Mouse (Mus musculus) liver, embryonic 11.5 days (tissue): Measurements from ENCODE around the gene 1810043G02Rik. TPM values are rescaled to one million over a fixed set of nuclear protein-coding genes. Genes with fewer than 3 reads are reported as not detected.

ENCODE experiments used
- ATAC-seq: fragments of 200-750 bp; cut with Nextera tagmentation; replicated peaks from 2 replicates; pipeline ENCODE4 v1.8.0; 2017; ENCODE audit warnings: moderate number of reproducible peaks, mild to moderate bottlenecking, moderate TSS enrichment, moderate library complexity; ENCODE audit not compliant: low FRiP score
- DNase-seq: peaks from one replicate; pipeline ENCODE4 v3.0.0-alpha.2; 2017; ENCODE audit warnings: low spot score
- H3K27ac ChIP-seq: fragments of 300-500 bp; sonication (generic); 2 replicates; pipeline ENCODE4 v1.5.1; 2014; ENCODE audit warnings: mild to moderate bottlenecking, low read depth, low read length, control low read depth
- H3K27me3 ChIP-seq: fragments of 300-500 bp; sonication (generic); replicated peaks from 2 replicates; pipeline ENCODE4 v1.6.1; 2014; ENCODE audit warnings: low read length, mixed read lengths; ENCODE audit not compliant: control insufficient read depth, insufficient read depth
- H3K36me3 ChIP-seq: fragments of 300-500 bp; sonication (generic); 2 replicates; pipeline ENCODE4 v1.6.1; 2014; ENCODE audit warnings: mild to moderate bottlenecking, low read length, moderate library complexity, mixed read lengths; ENCODE audit not compliant: control insufficient read depth, insufficient read depth
- H3K4me1 ChIP-seq: fragments of 300-500 bp; sonication (generic); replicated peaks from 2 replicates; pipeline ENCODE4 v1.6.1; 2014; ENCODE audit warnings: low read length, mixed read lengths; ENCODE audit not compliant: control insufficient read depth, insufficient read depth
- H3K4me2 ChIP-seq: fragments of 300-500 bp; sonication (generic); 2 replicates; pipeline ENCODE4 v1.6.1; 2014; ENCODE audit warnings: mild to moderate bottlenecking, control low read depth, moderate library complexity
- H3K4me3 ChIP-seq: fragments of 300-500 bp; sonication (generic); 2 replicates; pipeline ENCODE4 v1.5.1; 2014; ENCODE audit warnings: low read depth, low read length, control low read depth
- H3K9ac ChIP-seq: fragments of 300-500 bp; sonication (generic); 2 replicates; pipeline ENCODE4 v1.6.1; 2014; ENCODE audit warnings: low read depth, low read length, control low read depth
- H3K9me3 ChIP-seq: fragments of 300-500 bp; sonication (generic); 2 replicates; pipeline ENCODE4 v1.6.1; 2016; ENCODE audit warnings: low read length, inconsistent platforms, mixed read lengths; ENCODE audit not compliant: control insufficient read depth
- WGBS: fragments of 180-500 bp; shearing (Covaris S2); extraction: QIAGEN DNeasy Blood & Tissue Kit; methylation state at CpG from one replicate; pipeline ENCODE4 v1.1.7; 2014; 5-methylcytosine and 5-hydroxymethylcytosine counted together
- polyA plus RNA-seq: library from polyadenylated mRNA; unstranded; fragments of >200 nt; fragmentation: Nextera tagmentation; extraction: Ambion mirVana; gene quantifications from 2 replicates; pipeline ENCODE4 v1.2.1, GENCODE M21; 2014

1810043G02Rik gene
- polyA plus RNA-seq, 1 experiment from 2014 or later = 12.8 TPM

DNA sequence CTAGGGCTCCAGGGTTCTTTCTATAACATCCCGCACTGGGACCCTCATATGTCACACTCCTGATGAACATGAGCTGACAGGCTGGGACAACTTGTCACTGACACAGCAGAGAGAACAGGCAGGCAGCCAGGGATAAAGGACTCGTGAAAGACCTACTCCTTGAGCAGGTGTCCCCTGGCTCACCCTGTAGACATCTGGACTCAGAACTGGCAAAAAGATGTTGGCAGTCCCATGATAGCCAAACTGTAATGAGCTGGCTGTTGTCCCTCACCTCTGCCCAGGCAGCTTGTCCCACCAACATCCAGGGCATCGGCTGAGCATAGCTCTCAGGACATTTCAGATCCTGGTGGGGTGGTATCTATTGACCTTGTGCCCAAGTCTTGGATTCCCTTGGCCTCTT is 17.3 kb downstream of the 1810043G02Rik start:
- H3K4me2 ChIP-seq = no peak overlapping the region
- H3K9ac ChIP-seq = no peak overlapping the region
- 93% methylated on average over 3 of the region's 3 CpGs for WGBS
- peaks cover 86% of the 10 kb centered on the region for H3K36me3 ChIP-seq
- H3K4me3 ChIP-seq = no peak overlapping the region
- H3K27me3 ChIP-seq = no peaks in the 10 kb centered on the region
- no peaks in the 10 kb centered on the region for H3K9me3 ChIP-seq
- DNase-seq = no peak
- no peak for ATAC-seq
- no peaks in the 10 kb centered on the region for H3K4me1 ChIP-seq
- H3K27ac ChIP-seq = no peak overlapping the region

DNA sequence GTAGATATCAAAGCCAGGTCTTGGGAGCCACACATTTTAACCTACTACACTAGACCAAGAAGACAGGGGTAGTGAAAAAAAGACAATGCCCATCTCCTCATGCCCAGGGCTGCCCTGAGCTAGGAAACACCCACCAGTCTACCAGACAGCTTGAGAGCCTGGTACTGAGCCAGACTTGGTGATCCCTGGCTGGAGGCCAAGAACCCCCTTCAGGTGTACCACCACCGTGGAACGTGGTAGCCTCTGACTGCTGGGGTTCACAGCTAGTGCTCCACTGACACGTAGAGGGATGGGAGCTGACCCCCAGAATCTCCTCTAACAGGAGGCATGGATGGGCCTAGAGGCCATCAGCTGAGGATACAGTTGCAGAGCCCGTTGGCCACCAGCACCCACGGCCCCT is 21.9 kb downstream of the 1810043G02Rik start:
- Histone ChIP-seq H3K9ac (no peak overlapping the region), H3K4me2 (no peak overlapping the region), H3K27ac (no peak overlapping the region), H3K4me3 (no peak overlapping the region), H3K9me3 (no peaks in the 10 kb centered on the region), H3K36me3 (peaks cover 77% of the 10 kb centered on the region), H3K4me1 (peaks cover 10% of the 10 kb centered on the region), H3K27me3 (no peaks in the 10 kb centered on the region)
- no peak for ATAC-seq
- 95% methylated on average over 5 of the region's 5 CpGs for WGBS
- DNase-seq = no peak

DNA sequence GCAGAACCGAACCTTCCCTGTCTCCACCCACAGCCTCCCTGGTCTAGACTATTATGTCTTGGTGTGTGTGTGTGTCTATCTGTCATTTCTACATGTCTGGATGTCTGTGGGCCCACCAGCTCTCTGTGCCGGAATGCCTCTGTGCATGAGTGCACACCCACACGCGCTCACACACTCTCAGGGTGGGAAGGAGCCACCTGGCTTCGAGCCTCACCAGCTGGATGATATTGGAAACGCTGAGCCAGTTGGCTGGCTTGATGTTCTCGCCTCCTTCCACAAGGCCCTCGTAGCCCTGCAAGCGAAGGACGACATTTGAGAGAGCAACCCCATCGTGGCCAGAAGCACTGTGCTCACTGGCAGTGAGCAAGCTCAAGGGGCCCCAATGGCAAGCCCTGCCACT is 23.5 kb downstream of the 1810043G02Rik start:
- DNase-seq (no peak), ATAC-seq (no peak)
- no peak overlapping the region for H3K4me2 ChIP-seq
- H3K36me3 ChIP-seq = peaks cover 64% of the 10 kb centered on the region
- H3K4me1 ChIP-seq = peaks cover 26% of the 10 kb centered on the region
- H3K4me3 ChIP-seq = no peak overlapping the region
- no peak overlapping the region for H3K27ac ChIP-seq
- WGBS = 90% methylated on average over 11 of the region's 11 CpGs
- no peaks in the 10 kb centered on the region for H3K27me3 ChIP-seq
- no peak overlapping the region for H3K9ac ChIP-seq
- H3K9me3 ChIP-seq = no peaks in the 10 kb centered on the region

DNA sequence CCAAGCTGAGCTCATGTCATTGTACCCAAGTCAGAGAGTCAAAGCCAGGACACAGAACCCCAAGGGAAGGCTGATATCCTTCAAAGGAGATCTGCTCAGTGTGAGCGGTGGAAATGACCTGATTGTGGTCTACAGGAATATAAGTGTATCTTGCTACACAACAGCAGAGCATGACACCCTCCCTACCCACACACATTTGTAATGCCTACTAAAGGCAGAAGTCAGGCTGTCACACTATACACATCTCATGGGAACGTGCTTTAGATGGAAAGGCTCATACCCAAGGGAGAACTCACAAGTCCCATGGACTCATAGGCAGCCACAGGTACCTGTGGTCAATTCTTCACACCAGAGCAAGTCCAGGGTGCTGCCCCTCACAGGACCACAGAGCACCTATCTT is 24.0 kb downstream of the 1810043G02Rik start:
- Histone ChIP-seq H3K36me3 (peaks cover 59% of the 10 kb centered on the region), H3K9ac (no peak overlapping the region), H3K27me3 (no peaks in the 10 kb centered on the region), H3K4me1 (peaks cover 31% of the 10 kb centered on the region), H3K9me3 (no peaks in the 10 kb centered on the region), H3K4me3 (no peak overlapping the region), H3K4me2 (no peak overlapping the region), H3K27ac (no peak overlapping the region)
- ATAC-seq = no peak
- DNase-seq = no peak
- WGBS = 87% methylated on average over 2 of the region's 2 CpGs

DNA sequence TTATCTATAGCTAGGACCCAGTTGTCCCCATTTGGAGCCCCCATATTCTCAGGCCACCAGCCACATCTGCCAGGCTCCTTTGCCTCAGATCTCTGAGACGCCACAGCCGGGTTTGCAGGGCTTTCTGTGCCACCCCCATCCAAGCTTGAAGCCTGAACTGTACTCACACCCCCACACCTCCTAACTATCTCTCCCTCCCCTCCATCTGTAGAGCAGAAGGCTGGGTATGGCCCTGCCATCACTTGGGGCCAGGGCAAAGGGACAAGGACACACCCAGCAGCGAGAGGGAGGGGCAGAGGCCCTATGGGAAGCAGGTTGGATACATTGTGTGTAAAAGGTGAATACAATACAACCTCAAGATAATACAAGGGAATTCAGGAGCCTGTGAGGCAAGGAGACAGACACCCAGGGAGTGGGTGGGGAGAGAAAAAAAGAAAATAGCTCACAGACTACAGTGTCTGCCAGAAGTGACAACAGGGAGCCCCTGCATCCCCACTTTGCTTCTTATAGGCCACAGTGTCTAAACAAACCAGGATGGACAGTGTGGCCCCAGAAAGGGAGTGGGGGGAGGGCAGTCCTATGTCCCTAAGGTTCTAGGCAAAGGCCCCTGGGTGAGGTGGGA is 26.3 kb downstream of the 1810043G02Rik start:
- no peaks in the 10 kb centered on the region for H3K27me3 ChIP-seq
- peak overlapping the region; percentile 48; the same call in 1 of the 2 replicates for H3K9ac ChIP-seq
- ATAC-seq (peak; percentile 65), DNase-seq (no peak)
- WGBS = 73% methylated on average over 3 of the region's 3 CpGs
- H3K4me2 ChIP-seq = peak overlapping the region; percentile 98
- peak overlapping the region; percentile 5 for H3K4me3 ChIP-seq
- peak overlapping the region; percentile 69 for H3K27ac ChIP-seq
- H3K9me3 ChIP-seq = no peaks in the 10 kb centered on the region
- peaks cover 39% of the 10 kb centered on the region for H3K36me3 ChIP-seq
- H3K4me1 ChIP-seq = peaks cover 45% of the 10 kb centered on the region

DNA sequence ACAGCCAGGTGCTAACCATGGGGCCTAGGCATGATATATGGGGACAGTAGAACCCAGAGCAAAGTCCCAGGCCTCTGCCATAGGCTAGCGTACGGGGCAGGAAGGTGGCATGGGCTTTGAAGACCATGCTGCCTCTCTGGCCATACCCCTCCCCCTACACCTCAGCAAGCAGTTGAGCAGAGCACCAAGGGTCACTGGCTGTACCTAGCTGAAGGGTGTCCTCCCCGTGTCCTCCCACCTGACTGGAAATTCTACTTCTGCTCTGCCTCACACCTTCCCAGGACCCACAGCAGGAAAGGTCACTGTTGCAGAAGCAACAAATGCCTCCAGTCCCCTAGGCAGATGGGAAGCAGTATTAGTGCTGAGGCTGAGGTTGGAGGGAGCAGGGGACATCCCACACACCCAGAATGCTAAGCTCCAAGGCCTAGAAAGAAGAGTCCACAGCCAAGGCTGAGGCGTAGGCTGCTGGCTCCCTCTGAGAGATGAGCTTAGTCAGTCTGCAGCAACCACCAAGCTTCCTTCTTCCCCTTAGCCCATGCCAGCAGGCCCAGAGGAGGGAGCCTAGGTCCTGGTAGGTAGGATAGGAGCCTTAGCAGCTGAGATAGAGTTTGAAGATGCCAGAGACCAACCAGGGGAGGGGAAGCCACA is 27.6 kb downstream of the 1810043G02Rik start:
- 88% methylated on average over 4 of the region's 4 CpGs for WGBS
- H3K9me3 ChIP-seq = no peaks in the 10 kb centered on the region
- no peaks in the 10 kb centered on the region for H3K27me3 ChIP-seq
- DNase-seq = no peak
- peaks cover 50% of the 10 kb centered on the region for H3K4me1 ChIP-seq
- H3K36me3 ChIP-seq = peaks cover 27% of the 10 kb centered on the region
- 0 out of 2 replicates have a peak overlapping the region, but pooled peaks have one; percentile 3 for H3K27ac ChIP-seq
- H3K4me3 ChIP-seq = no peak overlapping the region
- H3K9ac ChIP-seq = peak overlapping the region; percentile 44
- peak overlapping the region; percentile 98 for H3K4me2 ChIP-seq
- ATAC-seq = no peak

DNA sequence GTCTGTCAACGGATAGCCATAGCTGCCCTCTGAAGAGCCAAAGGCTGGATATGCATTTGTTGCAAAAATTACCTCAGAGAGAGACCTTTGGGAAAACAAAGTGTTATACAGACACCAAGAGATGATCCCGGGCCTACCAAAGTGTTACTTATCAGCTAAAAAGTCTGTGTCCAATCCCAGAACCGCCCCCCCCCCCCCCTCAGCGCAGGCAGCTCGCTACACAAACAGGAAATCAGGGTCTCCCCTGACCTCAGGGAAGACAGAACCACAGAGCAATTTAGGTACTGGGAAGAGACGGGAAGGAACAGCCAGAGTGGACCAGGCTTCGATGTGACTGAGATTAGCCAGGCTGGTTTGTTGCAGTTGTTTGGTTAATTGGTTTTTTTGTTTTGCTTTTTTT is 28.9 kb downstream of the 1810043G02Rik start:
- peak overlapping the region; percentile 87 for H3K4me3 ChIP-seq
- ATAC-seq (no peak), DNase-seq (no peak)
- no peaks in the 10 kb centered on the region for H3K27me3 ChIP-seq
- H3K36me3 ChIP-seq = peaks cover 14% of the 10 kb centered on the region
- peak overlapping the region; percentile 98 for H3K4me2 ChIP-seq
- peaks cover 50% of the 10 kb centered on the region for H3K4me1 ChIP-seq
- WGBS = 18% methylated on average over 7 of the region's 7 CpGs
- peak overlapping the region; percentile 98 for H3K9ac ChIP-seq
- peak overlapping the region; percentile 100; the same call in 1 of the 2 replicates for H3K27ac ChIP-seq
- H3K9me3 ChIP-seq = no peaks in the 10 kb centered on the region

DNA sequence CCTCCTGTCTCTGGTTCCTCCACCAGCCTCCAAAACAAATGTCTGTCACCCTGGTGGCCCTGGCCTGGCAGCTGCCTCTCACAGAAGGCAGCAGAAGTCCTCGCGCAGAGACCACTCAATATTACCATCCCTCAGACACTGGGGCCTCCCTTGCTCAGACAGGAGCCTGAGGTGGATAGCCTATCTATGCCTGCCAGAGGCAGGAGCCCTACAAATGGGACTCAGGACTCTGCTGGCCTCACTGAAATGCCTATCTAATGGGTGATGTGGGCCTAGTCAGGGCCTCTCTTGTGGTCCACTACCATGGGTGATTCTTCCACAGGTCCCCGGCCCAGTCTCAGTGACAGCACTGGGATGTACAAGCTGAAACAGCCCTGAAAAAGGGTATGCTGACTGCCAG is 29.8 kb downstream of the 1810043G02Rik start:
- 46% methylated on average over 3 of the region's 3 CpGs for WGBS
- peaks cover 50% of the 10 kb centered on the region for H3K4me1 ChIP-seq

More for the DNA sequence above, 29.8 kb downstream of the 1810043G02Rik start:
- Histone ChIP-seq H3K4me3 (peak overlapping the region; percentile 87), H3K36me3 (peaks cover 8% of the 10 kb centered on the region; the same call in 1 of the 2 replicates), H3K4me2 (peak overlapping the region; percentile 98), H3K9ac (peak overlapping the region; percentile 98), H3K27me3 (no peaks in the 10 kb centered on the region), H3K9me3 (no peaks in the 10 kb centered on the region), H3K27ac (peak overlapping the region; percentile 100)
- ATAC-seq = peak; percentile 56
- DNase-seq = peak; percentile 51
